Mouse (Mus musculus) hindbrain, embryonic 10.5 days (tissue): ENCODE results near the gene Rtca. TPM values are rescaled to one million over a fixed set of nuclear protein-coding genes. Genes with fewer than 3 reads are reported as not detected.

Experiments used
- DNase-seq: peaks from one replicate; pipeline ENCODE4 v3.0.0-alpha.2; 2017; ENCODE audit warnings: low spot score
- H3K27ac ChIP-seq: fragments of 300-500 bp; sonication (generic); 2 replicates; pipeline ENCODE4 v1.5.1; 2016; ENCODE audit warnings: mild to moderate bottlenecking, moderate library complexity
- H3K27me3 ChIP-seq: fragments of 300-500 bp; sonication (generic); 2 replicates; pipeline ENCODE4 v1.6.1; 2016; ENCODE audit warnings: mild to moderate bottlenecking; ENCODE audit not compliant: poor library complexity, insufficient read depth, severe bottlenecking
- H3K36me3 ChIP-seq: fragments of 300-500 bp; sonication (generic); 2 replicates; pipeline ENCODE4 v1.6.1; 2016; ENCODE audit warnings: mild to moderate bottlenecking, moderate library complexity
- H3K4me1 ChIP-seq: fragments of 300-500 bp; sonication (generic); replicated peaks from 2 replicates; pipeline ENCODE4 v1.6.1; 2016; ENCODE audit warnings: mild to moderate bottlenecking
- H3K4me3 ChIP-seq: fragments of 300-500 bp; sonication (generic); 2 replicates; pipeline ENCODE4 v1.5.1; 2016; ENCODE audit warnings: mild to moderate bottlenecking, moderate library complexity
- H3K9me3 ChIP-seq: fragments of 300-500 bp; sonication (generic); 2 replicates; pipeline ENCODE4 v1.6.1; 2016; ENCODE audit warnings: mild to moderate bottlenecking, moderate library complexity
- WGBS: fragments of 180-500 bp; shearing (Covaris S2); methylation state at CpG from one replicate; pipeline ENCODE4 v1.1.7; 2016; 5-methylcytosine and 5-hydroxymethylcytosine counted together
- polyA plus RNA-seq: library from polyadenylated mRNA; unstranded; fragments of >200 nt; fragmentation: Nextera tagmentation; extraction: Ambion mirVana; gene quantifications from 2 replicates; pipeline ENCODE4 v1.2.1, GENCODE M21; 2016

Rtca gene
- polyA plus RNA-seq, 1 experiment from 2014 or later = 131 TPM

- 83% methylated on average over 1 of the region's 1 CpGs for WGBS
- H3K27ac ChIP-seq = no peak overlapping the region
- no peaks in the 10 kb centered on the region for H3K4me1 ChIP-seq
- no peak for DNase-seq
- no peaks in the 10 kb centered on the region for H3K27me3 ChIP-seq
- H3K36me3 ChIP-seq = peaks cover 97% of the 10 kb centered on the region
- no peaks in the 10 kb centered on the region for H3K9me3 ChIP-seq
- H3K4me3 ChIP-seq = no peak overlapping the region
Measured at GRCm38 (mm10) chr3:116495671-116496070, 12.3 kb downstream of the Rtca start.

GRCm38 (mm10) chr3:116493658-116494057 lies 14.3 kb downstream of the Rtca start:
- Histone ChIP-seq H3K27ac (no peak overlapping the region), H3K9me3 (no peaks in the 10 kb centered on the region), H3K36me3 (peaks cover 99% of the 10 kb centered on the region), H3K4me3 (no peak overlapping the region), H3K4me1 (no peaks in the 10 kb centered on the region), H3K27me3 (no peaks in the 10 kb centered on the region)
- 71% methylated on average over 5 of the region's 5 CpGs for WGBS
- no peak for DNase-seq

- Histone ChIP-seq H3K4me1 (no peaks in the 10 kb centered on the region), H3K27me3 (no peaks in the 10 kb centered on the region), H3K27ac (no peak overlapping the region), H3K9me3 (no peaks in the 10 kb centered on the region), H3K4me3 (no peak overlapping the region), H3K36me3 (peaks cover 97% of the 10 kb centered on the region)
- DNase-seq = no peak
- WGBS = 97% methylated on average over 1 of the region's 1 CpGs
Measured at GRCm38 (mm10) chr3:116491923-116492454, 16.0 kb downstream of the Rtca start.

GRCm38 (mm10) chr3:116490920-116491319 lies 17.1 kb downstream of the Rtca start:
- Histone ChIP-seq H3K36me3 (peaks cover 96% of the 10 kb centered on the region), H3K9me3 (no peaks in the 10 kb centered on the region), H3K4me1 (no peaks in the 10 kb centered on the region), H3K27ac (no peak overlapping the region), H3K27me3 (no peaks in the 10 kb centered on the region), H3K4me3 (no peak overlapping the region)
- no peak for DNase-seq
- 93% methylated on average over 5 of the region's 5 CpGs for WGBS

- peaks cover 21% of the 10 kb centered on the region for H3K36me3 ChIP-seq
- H3K9me3 ChIP-seq = no peaks in the 10 kb centered on the region
- WGBS = 91% methylated on average over 4 of the region's 4 CpGs
- DNase-seq = no peak
- H3K27ac ChIP-seq = no peak overlapping the region
- H3K4me3 ChIP-seq = no peak overlapping the region
- no peaks in the 10 kb centered on the region for H3K27me3 ChIP-seq
- peaks cover 9% of the 10 kb centered on the region; the same call in 1 of the 2 replicates for H3K4me1 ChIP-seq
Measured at GRCm38 (mm10) chr3:116483271-116483670, 24.7 kb downstream of the Rtca start.

GRCm38 (mm10) chr3:116482724-116483123 lies 25.3 kb downstream of the Rtca start:
- H3K27ac ChIP-seq = no peak overlapping the region
- H3K4me3 ChIP-seq = no peak overlapping the region
- no peak for DNase-seq
- H3K27me3 ChIP-seq = no peaks in the 10 kb centered on the region
- 86% methylated on average over 3 of the region's 3 CpGs for WGBS
- H3K9me3 ChIP-seq = no peaks in the 10 kb centered on the region
- peaks cover 9% of the 10 kb centered on the region; the same call in 1 of the 2 replicates for H3K4me1 ChIP-seq
- H3K36me3 ChIP-seq = peaks cover 16% of the 10 kb centered on the region

GRCm38 (mm10) chr3:116480937-116481336 lies 27.1 kb downstream of the Rtca start:
- H3K27ac ChIP-seq = no peak overlapping the region
- WGBS = 66% methylated on average over 5 of the region's 5 CpGs

GRCm38 (mm10) chr3:116480119-116480518 lies 27.9 kb downstream of the Rtca start:
- 43% methylated on average over 2 of the region's 2 CpGs for WGBS
- peaks cover 9% of the 10 kb centered on the region; the same call in 1 of the 2 replicates for H3K4me1 ChIP-seq
- H3K9me3 ChIP-seq = no peaks in the 10 kb centered on the region
- DNase-seq = no peak
- 0 out of 2 replicates have a peak overlapping the region, but pooled peaks have one; percentile 40 for H3K27ac ChIP-seq
- H3K4me3 ChIP-seq = no peak overlapping the region
- H3K27me3 ChIP-seq = no peaks in the 10 kb centered on the region
- no peaks in the 10 kb centered on the region for H3K36me3 ChIP-seq

More at GRCm38 (mm10) chr3:116480937-116481336, 27.1 kb downstream of the Rtca start:
- Histone ChIP-seq H3K9me3 (no peaks in the 10 kb centered on the region), H3K27me3 (no peaks in the 10 kb centered on the region), H3K4me1 (peaks cover 9% of the 10 kb centered on the region; the same call in 1 of the 2 replicates), H3K36me3 (no peaks in the 10 kb centered on the region), H3K4me3 (no peak overlapping the region)
- no peak for DNase-seq

GRCm38 (mm10) chr3:116477351-116477750 lies 30.7 kb downstream of the Rtca start:
- 86% methylated on average over 7 of the region's 7 CpGs for WGBS
- no peak overlapping the region for H3K27ac ChIP-seq
- H3K27me3 ChIP-seq = no peaks in the 10 kb centered on the region
- no peaks in the 10 kb centered on the region for H3K36me3 ChIP-seq
- DNase-seq = no peak
- H3K4me1 ChIP-seq = peaks cover 9% of the 10 kb centered on the region; the same call in 1 of the 2 replicates
- H3K4me3 ChIP-seq = no peak overlapping the region
- no peaks in the 10 kb centered on the region for H3K9me3 ChIP-seq

- no peaks in the 10 kb centered on the region for H3K9me3 ChIP-seq
- peaks cover 9% of the 10 kb centered on the region; the same call in 1 of the 2 replicates for H3K4me1 ChIP-seq
- no peak for DNase-seq
- no peaks in the 10 kb centered on the region for H3K27me3 ChIP-seq
- no peak overlapping the region for H3K27ac ChIP-seq
- H3K4me3 ChIP-seq = no peak overlapping the region
- H3K36me3 ChIP-seq = no peaks in the 10 kb centered on the region
- 64% methylated on average over 5 of the region's 5 CpGs for whole genome bisulfite sequencing
Measured at GRCm38 (mm10) chr3:116476686-116477298, 31.2 kb downstream of the Rtca start.

GRCm38 (mm10) chr3:116474602-116475001 lies 33.4 kb downstream of the Rtca start:
- no peaks in the 10 kb centered on the region for H3K4me1 ChIP-seq
- no peak for DNase-seq
- H3K4me3 ChIP-seq = no peak overlapping the region
- H3K36me3 ChIP-seq = no peaks in the 10 kb centered on the region
- H3K9me3 ChIP-seq = no peaks in the 10 kb centered on the region
- no peak overlapping the region for H3K27ac ChIP-seq
- 85% methylated on average over 11 of the region's 11 CpGs for WGBS
- H3K27me3 ChIP-seq = no peaks in the 10 kb centered on the region

GRCm38 (mm10) chr3:116465709-116466108 lies 42.3 kb downstream of the Rtca start:
- DNase-seq = no peak
- 92% methylated on average over 12 of the region's 12 CpGs for WGBS
- H3K27ac ChIP-seq = no peak overlapping the region
- no peaks in the 10 kb centered on the region for H3K9me3 ChIP-seq
- H3K36me3 ChIP-seq = no peaks in the 10 kb centered on the region
- H3K4me1 ChIP-seq = no peaks in the 10 kb centered on the region
- H3K27me3 ChIP-seq = no peaks in the 10 kb centered on the region
- no peak overlapping the region for H3K4me3 ChIP-seq

- no peak overlapping the region for H3K4me3 ChIP-seq
- whole genome bisulfite sequencing = 64% methylated on average over 2 of the region's 2 CpGs
- H3K36me3 ChIP-seq = no peaks in the 10 kb centered on the region
- DNase-seq = no peak
- no peaks in the 10 kb centered on the region for H3K27me3 ChIP-seq
- H3K27ac ChIP-seq = no peak overlapping the region
- H3K9me3 ChIP-seq = no peaks in the 10 kb centered on the region
- no peaks in the 10 kb centered on the region for H3K4me1 ChIP-seq
Measured at GRCm38 (mm10) chr3:116464318-116464717, 43.7 kb downstream of the Rtca start.
